Mouse (Mus musculus) lung, embryonic 16.5 days (tissue): ENCODE results near the gene Slc25a44. TPM values are rescaled to one million over a fixed set of nuclear protein-coding genes. Genes with fewer than 3 reads are reported as not detected.

Experiments used
- ATAC-seq: fragments of 200-750 bp; cut with Nextera tagmentation; 2 replicates; pipeline ENCODE4 v1.8.0; 2017; ENCODE audit warnings: low read depth, mild to moderate bottlenecking, moderate library complexity
- H3K27ac ChIP-seq: fragments of 300-500 bp; sonication (generic); 2 replicates; pipeline ENCODE4 v1.5.1; 2014; ENCODE audit warnings: mild to moderate bottlenecking, control low read depth, low read length
- H3K27me3 ChIP-seq: fragments of 300-500 bp; sonication (generic); 2 replicates; pipeline ENCODE4 v1.6.1; 2014; ENCODE audit warnings: low read depth, low read length, mixed read lengths; ENCODE audit not compliant: control insufficient read depth, insufficient read depth
- H3K36me3 ChIP-seq: fragments of 300-500 bp; sonication (generic); 2 replicates; pipeline ENCODE4 v1.6.1; 2014; ENCODE audit warnings: low read length; ENCODE audit not compliant: control insufficient read depth, insufficient read depth
- H3K4me1 ChIP-seq: fragments of 300-500 bp; sonication (generic); replicated peaks from 2 replicates; pipeline ENCODE4 v1.6.1; 2014; ENCODE audit warnings: low read length, mixed read lengths; ENCODE audit not compliant: control insufficient read depth, insufficient read depth
- H3K4me2 ChIP-seq: fragments of 300-500 bp; sonication (generic); 2 replicates; pipeline ENCODE4 v1.6.1; 2014; ENCODE audit warnings: low read depth, low read length, control low read depth
- H3K4me3 ChIP-seq: fragments of 300-500 bp; sonication (generic); 2 replicates; pipeline ENCODE4 v1.5.1; 2014; ENCODE audit warnings: mild to moderate bottlenecking, low read length, control low read depth
- H3K9ac ChIP-seq: fragments of 300-500 bp; sonication (generic); 2 replicates; pipeline ENCODE4 v1.6.1; 2014; ENCODE audit warnings: low read length, control low read depth
- H3K9me3 ChIP-seq: fragments of 300-500 bp; sonication (generic); 2 replicates; pipeline ENCODE4 v1.6.1; 2016; ENCODE audit warnings: low read length; ENCODE audit not compliant: control insufficient read depth
- WGBS: fragments of 180-500 bp; shearing (Covaris S2); extraction: QIAGEN DNeasy Blood & Tissue Kit; methylation state at CpG from one replicate; pipeline ENCODE4 v1.1.7; 2014; 5-methylcytosine and 5-hydroxymethylcytosine counted together
- polyA plus RNA-seq: library from polyadenylated mRNA; unstranded; fragments of >200 nt; fragmentation: Nextera tagmentation; extraction: Ambion mirVana; gene quantifications from 2 replicates; pipeline ENCODE4 v1.2.1, GENCODE M21; 2015

The Slc25a44 gene
- polyA plus RNA-seq, 1 experiment from 2014 or later, result 16.0 TPM

- no peak overlapping the region for H3K27ac ChIP-seq
- H3K9me3 ChIP-seq, result no peaks in the 10 kb centered on the region
- H3K4me1 ChIP-seq, result peaks cover 9% of the 10 kb centered on the region; the same call in 1 of the 2 replicates
- H3K27me3 ChIP-seq, result no peaks in the 10 kb centered on the region
- no peak overlapping the region for H3K4me2 ChIP-seq
- WGBS, result 35% methylated on average over 8 of the region's 8 CpGs
- ATAC-seq, result no peak
- H3K4me3 ChIP-seq, result no peak overlapping the region
- H3K9ac ChIP-seq, result no peak overlapping the region
- H3K36me3 ChIP-seq, result no peaks in the 10 kb centered on the region
Measured at GRCm38 (mm10) chr3:88453369-88453768, 28.4 kb upstream of the Slc25a44 start.

GRCm38 (mm10) chr3:88452716-88453115 is 27.8 kb upstream of the Slc25a44 start:
- no peaks in the 10 kb centered on the region for H3K9me3 ChIP-seq
- no peak overlapping the region for H3K4me2 ChIP-seq
- H3K36me3 ChIP-seq, result no peaks in the 10 kb centered on the region
- no peak overlapping the region for H3K27ac ChIP-seq
- H3K4me3 ChIP-seq, result no peak overlapping the region
- no peaks in the 10 kb centered on the region for H3K27me3 ChIP-seq
- WGBS, result 81% methylated on average over 6 of the region's 6 CpGs
- peaks cover 9% of the 10 kb centered on the region; the same call in 1 of the 2 replicates for H3K4me1 ChIP-seq
- ATAC-seq, result no peak
- no peak overlapping the region for H3K9ac ChIP-seq

GRCm38 (mm10) chr3:88452246-88452645 is 27.3 kb upstream of the Slc25a44 start:
- no peak overlapping the region for H3K9ac ChIP-seq
- H3K36me3 ChIP-seq, result no peaks in the 10 kb centered on the region
- peaks cover 9% of the 10 kb centered on the region; the same call in 1 of the 2 replicates for H3K4me1 ChIP-seq
- no peak overlapping the region for H3K4me3 ChIP-seq
- H3K9me3 ChIP-seq, result no peaks in the 10 kb centered on the region
- WGBS, result 55% methylated on average over 5 of the region's 5 CpGs
- no peak overlapping the region for H3K4me2 ChIP-seq
- no peak overlapping the region for H3K27ac ChIP-seq
- no peak for ATAC-seq
- no peaks in the 10 kb centered on the region for H3K27me3 ChIP-seq

- no peak for ATAC-seq
- WGBS, result 60% methylated on average over 12 of the region's 12 CpGs
- H3K36me3 ChIP-seq, result no peaks in the 10 kb centered on the region
- no peak overlapping the region for H3K4me2 ChIP-seq
- H3K4me1 ChIP-seq, result peaks cover 9% of the 10 kb centered on the region; the same call in 1 of the 2 replicates
- H3K4me3 ChIP-seq, result no peak overlapping the region
- H3K27me3 ChIP-seq, result no peaks in the 10 kb centered on the region
- H3K27ac ChIP-seq, result no peak overlapping the region
- H3K9ac ChIP-seq, result no peak overlapping the region
- H3K9me3 ChIP-seq, result no peaks in the 10 kb centered on the region
Measured at GRCm38 (mm10) chr3:88450379-88451131, 25.6 kb upstream of the Slc25a44 start.

- peak overlapping the region; percentile 42 for H3K9ac ChIP-seq
- no peaks in the 10 kb centered on the region for H3K36me3 ChIP-seq
Measured at GRCm38 (mm10) chr3:88449395-88450023, 24.6 kb upstream of the Slc25a44 start.

GRCm38 (mm10) chr3:88448443-88448842 is 23.5 kb upstream of the Slc25a44 start:
- Histone ChIP-seq H3K4me3 (no peak overlapping the region), H3K4me2 (no peak overlapping the region), H3K9me3 (no peaks in the 10 kb centered on the region), H3K9ac (no peak overlapping the region), H3K27ac (no peak overlapping the region), H3K27me3 (no peaks in the 10 kb centered on the region), H3K36me3 (no peaks in the 10 kb centered on the region), H3K4me1 (peaks cover 4% of the 10 kb centered on the region; the same call in 1 of the 2 replicates)
- no peak for ATAC-seq
- WGBS, result 75% methylated on average over 8 of the region's 8 CpGs

More at GRCm38 (mm10) chr3:88449395-88450023, 24.6 kb upstream of the Slc25a44 start:
- no peaks in the 10 kb centered on the region for H3K27me3 ChIP-seq
- 11% methylated on average over 20 of the region's 21 CpGs for WGBS
- peak overlapping the region; percentile 46 for H3K4me2 ChIP-seq
- ATAC-seq, result peak; percentile 37; the same call in 1 of the 2 replicates
- H3K4me3 ChIP-seq, result peak overlapping the region; percentile 33
- H3K27ac ChIP-seq, result no peak overlapping the region
- peaks cover 4% of the 10 kb centered on the region; the same call in 1 of the 2 replicates for H3K4me1 ChIP-seq
- H3K9me3 ChIP-seq, result no peaks in the 10 kb centered on the region

- H3K36me3 ChIP-seq, result no peaks in the 10 kb centered on the region
- no peak overlapping the region for H3K27ac ChIP-seq
- no peak for ATAC-seq
- no peak overlapping the region for H3K4me2 ChIP-seq
- WGBS, result 40% methylated on average over 8 of the region's 8 CpGs
- no peaks in the 10 kb centered on the region for H3K27me3 ChIP-seq
- no peak overlapping the region for H3K4me3 ChIP-seq
- no peaks in the 10 kb centered on the region for H3K9me3 ChIP-seq
- peaks cover 4% of the 10 kb centered on the region; the same call in 1 of the 2 replicates for H3K4me1 ChIP-seq
- H3K9ac ChIP-seq, result no peak overlapping the region
Measured at GRCm38 (mm10) chr3:88447676-88448183, 22.8 kb upstream of the Slc25a44 start.

- Histone ChIP-seq H3K4me2 (no peak overlapping the region), H3K27ac (no peak overlapping the region), H3K9me3 (no peaks in the 10 kb centered on the region), H3K9ac (no peak overlapping the region), H3K4me3 (no peak overlapping the region), H3K36me3 (no peaks in the 10 kb centered on the region), H3K27me3 (no peaks in the 10 kb centered on the region), H3K4me1 (peaks cover 4% of the 10 kb centered on the region; the same call in 1 of the 2 replicates)
- WGBS, result 57% methylated on average over 8 of the region's 8 CpGs
- ATAC-seq, result no peak
Measured at GRCm38 (mm10) chr3:88446471-88447123, 21.7 kb upstream of the Slc25a44 start.

GRCm38 (mm10) chr3:88442888-88443287 is 17.9 kb upstream of the Slc25a44 start:
- ATAC-seq, result no peak

More at GRCm38 (mm10) chr3:88442888-88443287, 17.9 kb upstream of the Slc25a44 start:
- Histone ChIP-seq H3K9me3 (no peaks in the 10 kb centered on the region), H3K27me3 (no peaks in the 10 kb centered on the region), H3K4me1 (peaks cover 6% of the 10 kb centered on the region), H3K4me3 (no peak overlapping the region), H3K4me2 (no peak overlapping the region), H3K9ac (no peak overlapping the region), H3K27ac (no peak overlapping the region), H3K36me3 (no peaks in the 10 kb centered on the region)
- WGBS, result 52% methylated on average over 7 of the region's 7 CpGs
